Mouse (Mus musculus) ES-Bruce4 (cell line): ENCODE measurements at regions not wholly inside any gene's neighbourhood (a gene's known extent, or its start where the extent isn't known, plus 50 kb on each side); places are given as distances from the start of the nearest gene placed in this dataset.
A peak's percentile ranks its signal among the peaks of the same experiment; 100 is the strongest.

ENCODE experiments used
- H3K27ac ChIP-seq: 2 replicates; pipeline ENCODE4 v1.5.1; 2012; ENCODE audit warnings: low read length, inconsistent platforms; ENCODE audit not compliant: insufficient read depth
- H3K27me3 ChIP-seq: 2 replicates; pipeline ENCODE4 v1.6.1; 2012; ENCODE audit warnings: mild to moderate bottlenecking, low read length, inconsistent platforms; ENCODE audit not compliant: control insufficient read depth, poor library complexity, insufficient read depth, severe bottlenecking
- H3K36me3 ChIP-seq: 2 replicates; pipeline ENCODE4 v1.6.1; 2012; ENCODE audit warnings: inconsistent platforms, mild to moderate bottlenecking, low read length, moderate library complexity; ENCODE audit not compliant: control insufficient read depth, poor library complexity, insufficient read depth, severe bottlenecking
- H3K4me1 ChIP-seq: one replicate; pipeline ENCODE4 v1.8.1; 2011; ENCODE audit warnings: low read length; ENCODE audit not compliant: control insufficient read depth, insufficient read depth
- H3K4me3 ChIP-seq: 2 replicates; pipeline ENCODE4 v1.5.1; 2011; ENCODE audit warnings: low read depth, mild to moderate bottlenecking, low read length
- H3K9ac ChIP-seq: 2 replicates; pipeline ENCODE4 v1.6.1; 2012; ENCODE audit warnings: low read depth, mild to moderate bottlenecking, inconsistent platforms; ENCODE audit not compliant: poor library complexity, severe bottlenecking
- H3K9me3 ChIP-seq: replicated peaks from 2 replicates; pipeline ENCODE4 v1.6.1; 2012; ENCODE audit warnings: mild to moderate bottlenecking, low read length, inconsistent platforms; ENCODE audit not compliant: control insufficient read depth, poor library complexity, insufficient read depth, severe bottlenecking
- CTCF ChIP-seq: IDR thresholded peaks from one replicate; pipeline ENCODE4 v1.8.1; 2011; ENCODE audit warnings: low read depth, low read length
- EP300 ChIP-seq: IDR thresholded peaks from 2 replicates; pipeline ENCODE4 v1.6.1; 2011; ENCODE audit warnings: low read depth, low read length; ENCODE audit not compliant: insufficient read depth
- POLR2A ChIP-seq: IDR thresholded peaks from one replicate; pipeline ENCODE4 v1.8.1; 2011; ENCODE audit warnings: low read length; ENCODE audit not compliant: insufficient read depth

DNA sequence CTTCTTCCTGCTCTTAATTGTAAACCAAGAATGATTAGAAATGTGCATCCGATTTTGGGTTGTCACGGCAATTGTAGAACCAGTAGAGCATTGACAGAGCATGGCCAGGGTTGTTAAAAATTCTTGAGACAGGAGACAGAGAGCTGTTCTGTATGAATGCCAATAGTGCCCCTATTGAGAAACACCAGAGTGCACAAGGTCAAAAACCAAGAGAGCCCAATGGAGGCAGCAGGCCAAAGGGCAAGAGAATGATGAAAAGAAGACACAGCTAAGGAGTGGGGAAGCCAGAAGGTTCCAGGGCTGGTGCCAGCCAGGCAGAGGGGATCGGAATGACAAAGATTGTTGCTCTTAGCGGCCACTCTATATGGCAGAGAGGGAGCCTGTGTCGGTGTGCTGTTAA, 72.8 kb downstream of the Gm5426 start:
- H3K4me3 ChIP-seq: no peak overlapping the region
- no peaks in the 10 kb centered on the region for H3K9me3 ChIP-seq
- H3K27ac ChIP-seq: no peak overlapping the region
- H3K4me1 ChIP-seq: no peaks in the 10 kb centered on the region
- no peaks in the 10 kb centered on the region for H3K27me3 ChIP-seq
- TF ChIP-seq CTCF: no peak
- no peak for TF ChIP-seq POLR2A
- TF ChIP-seq EP300: no peak
- H3K9ac ChIP-seq: no peak overlapping the region
- no peaks in the 10 kb centered on the region for H3K36me3 ChIP-seq

DNA sequence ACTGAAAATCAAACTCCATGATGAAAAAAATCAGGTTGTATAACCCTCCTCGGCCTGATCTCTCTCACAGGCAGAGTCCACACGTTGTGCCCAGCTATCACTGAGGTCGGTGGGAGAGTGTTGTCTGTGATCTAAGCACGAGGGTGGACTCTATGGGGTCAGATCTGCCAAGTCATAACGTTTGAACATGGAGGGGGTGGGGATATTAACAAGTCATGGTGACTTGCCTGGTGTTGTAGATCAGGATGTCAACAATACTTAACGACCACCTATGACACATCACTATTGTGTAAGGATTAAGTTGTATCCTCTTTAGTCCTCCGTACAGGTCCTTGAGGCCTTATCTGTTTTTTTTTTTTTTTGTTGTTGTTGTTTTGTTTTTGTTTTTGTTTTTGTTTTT, 74.8 kb downstream of the Gm5426 start:
- TF ChIP-seq POLR2A (no peak), EP300 (no peak), CTCF (no peak)
- H3K4me1 ChIP-seq: no peaks in the 10 kb centered on the region
- no peaks in the 10 kb centered on the region for H3K36me3 ChIP-seq
- H3K9ac ChIP-seq: no peak overlapping the region
- no peaks in the 10 kb centered on the region for H3K9me3 ChIP-seq
- H3K4me3 ChIP-seq: no peak overlapping the region
- H3K27me3 ChIP-seq: no peaks in the 10 kb centered on the region
- no peak overlapping the region for H3K27ac ChIP-seq

GRCm38 (mm10) chr10:96213876-96214275, 77.5 kb downstream of the Gm5426 start:
- Histone ChIP-seq H3K36me3 (no peaks in the 10 kb centered on the region), H3K27ac (no peak overlapping the region), H3K9ac (no peak overlapping the region), H3K4me1 (no peaks in the 10 kb centered on the region), H3K27me3 (no peaks in the 10 kb centered on the region), H3K9me3 (no peaks in the 10 kb centered on the region), H3K4me3 (no peak overlapping the region)
- no peak for TF ChIP-seq POLR2A
- TF ChIP-seq CTCF: peak; percentile 25
- no peak for TF ChIP-seq EP300

DNA sequence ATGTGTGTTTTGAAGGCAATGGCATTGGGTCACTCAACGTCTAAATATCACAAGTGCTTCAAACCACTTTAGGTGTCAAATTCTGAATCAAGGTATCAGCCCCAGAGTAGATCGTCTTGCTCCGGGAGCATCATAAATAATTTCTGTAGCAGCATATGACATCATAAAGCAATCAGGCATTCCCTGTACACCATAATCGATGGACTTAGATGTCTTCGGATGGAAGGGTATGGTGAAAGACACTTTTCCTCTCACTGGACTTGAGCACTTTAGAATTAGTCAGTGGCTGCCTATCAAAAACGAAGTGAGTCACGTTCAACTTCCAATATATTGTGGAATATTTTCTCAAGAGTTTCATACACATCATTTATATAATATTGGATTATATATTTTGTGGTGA, 77.9 kb downstream of the Gm5426 start:
- Histone ChIP-seq H3K27ac (no peak overlapping the region), H3K9ac (no peak overlapping the region), H3K4me3 (no peak overlapping the region), H3K36me3 (no peaks in the 10 kb centered on the region), H3K27me3 (no peaks in the 10 kb centered on the region), H3K4me1 (no peaks in the 10 kb centered on the region), H3K9me3 (no peaks in the 10 kb centered on the region)
- TF ChIP-seq EP300: no peak
- no peak for TF ChIP-seq POLR2A
- TF ChIP-seq CTCF: no peak

GRCm38 (mm10) chr10:96214946-96215345, 78.5 kb downstream of the Gm5426 start:
- Histone ChIP-seq H3K4me1 (no peaks in the 10 kb centered on the region), H3K9ac (no peak overlapping the region), H3K27me3 (no peaks in the 10 kb centered on the region), H3K9me3 (no peaks in the 10 kb centered on the region), H3K36me3 (no peaks in the 10 kb centered on the region), H3K4me3 (no peak overlapping the region), H3K27ac (no peak overlapping the region)
- TF ChIP-seq CTCF (no peak), EP300 (no peak), POLR2A (no peak)

DNA sequence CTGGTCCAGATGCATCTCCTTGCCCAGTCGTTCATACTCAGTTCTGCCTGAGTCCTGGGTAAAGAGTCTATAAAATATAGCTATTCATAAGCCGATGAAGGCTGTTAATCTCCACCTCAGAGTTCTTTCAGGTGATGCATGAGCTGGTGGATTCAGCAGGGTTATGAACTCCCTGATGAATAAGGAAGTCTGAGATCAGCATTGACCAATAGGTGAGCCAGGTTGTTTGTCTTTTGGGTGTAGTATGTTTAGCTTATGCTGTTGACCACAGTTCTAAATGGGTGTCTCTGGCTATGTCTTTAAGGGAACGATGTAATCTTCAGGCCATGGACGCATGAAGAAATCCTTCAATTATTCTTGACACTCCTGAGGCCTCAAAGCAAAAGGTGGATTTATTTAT, 84.3 kb downstream of the Gm5426 start:
- Histone ChIP-seq H3K4me1 (no peaks in the 10 kb centered on the region), H3K27me3 (no peaks in the 10 kb centered on the region), H3K36me3 (no peaks in the 10 kb centered on the region), H3K9me3 (no peaks in the 10 kb centered on the region), H3K27ac (no peak overlapping the region), H3K9ac (no peak overlapping the region), H3K4me3 (no peak overlapping the region)
- TF ChIP-seq EP300 (no peak), CTCF (no peak), POLR2A (no peak)
